Mouse (Mus musculus) forebrain, postnatal 0 days (tissue): ENCODE results near the gene Zdhhc4. TPM values are rescaled to one million over a fixed set of nuclear protein-coding genes. Genes with fewer than 3 reads are reported as not detected.
A peak's percentile ranks its signal among the peaks of the same experiment; 100 is the strongest.

ENCODE experiments used
- ATAC-seq: fragments of 200-750 bp; cut with Nextera tagmentation; 2 replicates; pipeline ENCODE4 v1.8.0; 2017; ENCODE audit warnings: mild to moderate bottlenecking, moderate library complexity
- DNase-seq: peaks from one replicate; pipeline ENCODE4 v3.0.0-alpha.2; 2015
- H3K27ac ChIP-seq: fragments of 300-500 bp; sonication (generic); 2 replicates; pipeline ENCODE4 v1.5.1; 2014; ENCODE audit warnings: low read depth, mild to moderate bottlenecking, antibody characterized with exemption, low read length, moderate library complexity, mixed read lengths
- H3K27me3 ChIP-seq: fragments of 300-500 bp; sonication (generic); 2 replicates; pipeline ENCODE4 v1.6.1; 2014; ENCODE audit warnings: mild to moderate bottlenecking, low read length, mixed read lengths; ENCODE audit not compliant: insufficient read depth
- H3K36me3 ChIP-seq: fragments of 300-500 bp; sonication (generic); 2 replicates; pipeline ENCODE4 v1.6.1; 2014; ENCODE audit warnings: mild to moderate bottlenecking, moderate library complexity; ENCODE audit not compliant: insufficient read depth
- H3K4me1 ChIP-seq: fragments of 300-500 bp; sonication (generic); 2 replicates; pipeline ENCODE4 v1.6.1; 2014; ENCODE audit warnings: antibody characterized with exemption; ENCODE audit not compliant: insufficient read depth
- H3K4me2 ChIP-seq: fragments of 300-500 bp; sonication (generic); 2 replicates; pipeline ENCODE4 v1.6.1; 2014; ENCODE audit warnings: low read depth, mild to moderate bottlenecking, moderate library complexity
- H3K4me3 ChIP-seq: fragments of 300-500 bp; sonication (generic); 2 replicates; pipeline ENCODE4 v1.5.1; 2014; ENCODE audit warnings: low read depth, low read length, mixed read lengths
- H3K9ac ChIP-seq: fragments of 300-500 bp; sonication (generic); 2 replicates; pipeline ENCODE4 v1.6.1; 2014; ENCODE audit warnings: mild to moderate bottlenecking
- H3K9me3 ChIP-seq: fragments of 300-500 bp; sonication (generic); 2 replicates; pipeline ENCODE4 v1.6.1; 2016; ENCODE audit warnings: low read length
- CTCF ChIP-seq: sonication (generic); IDR thresholded peaks from 2 replicates; pipeline ENCODE4 v1.5.1; 2016; ENCODE audit warnings: antibody characterized with exemption, control low read depth, low read depth
- WGBS: fragments of 180-500 bp; shearing (Covaris S2); extraction: QIAGEN DNeasy Blood & Tissue Kit; methylation state at CpG from one replicate; pipeline ENCODE4 v1.1.7; 2014; 5-methylcytosine and 5-hydroxymethylcytosine counted together
- polyA plus RNA-seq: library from polyadenylated mRNA; unstranded; fragments of >200 nt; fragmentation: Nextera tagmentation; extraction: Ambion mirVana; gene quantifications from 2 replicates; pipeline ENCODE4 v1.2.1, GENCODE M21; 2015
- total RNA-seq: library from RNA; depleted of rRNA; stranded (reverse); fragments of >200 nt; gene quantifications from 2 replicates; pipeline ENCODE4 v1.2.3, GENCODE M21; 2014

Gene Zdhhc4
- total and polyA plus RNA-seq, 2 experiments from 2014 or later, result 62.6 to 97.3 TPM

DNA sequence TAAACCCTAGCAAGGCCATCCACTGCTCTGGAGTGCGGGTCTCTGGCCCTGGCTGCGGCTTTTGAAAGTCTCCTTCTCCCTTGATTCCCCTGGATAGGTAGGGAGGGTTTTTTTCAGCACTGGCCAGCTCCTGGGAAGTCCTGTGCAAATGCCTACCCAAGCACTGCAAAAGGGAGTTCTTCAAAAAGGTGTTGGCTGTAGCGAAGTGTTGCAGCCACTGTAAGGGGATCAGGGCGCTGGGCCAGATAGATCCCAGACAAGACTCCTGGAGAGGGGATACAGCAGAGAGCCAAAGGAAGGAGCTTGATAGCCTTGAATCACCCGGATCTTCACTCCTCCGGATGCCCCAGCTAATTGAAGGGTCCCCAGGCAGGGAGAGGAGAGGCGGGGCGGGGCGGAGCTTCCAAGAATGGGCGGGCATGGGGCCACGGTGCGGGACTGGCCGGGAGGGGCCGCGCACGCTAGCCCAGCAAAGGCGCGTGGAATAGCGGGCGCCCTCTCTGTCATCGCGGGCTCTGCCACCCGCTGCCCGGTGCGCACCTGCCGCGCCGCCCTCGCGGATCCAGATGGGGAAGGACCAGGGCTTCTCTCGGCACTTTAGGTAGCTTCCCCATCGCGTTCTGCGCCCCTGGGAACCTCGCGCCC is 40.7 kb upstream of the Zdhhc4 start:
- H3K27ac ChIP-seq, result no peak overlapping the region; the same call in 1 of the 2 replicates
- no peak for TF ChIP-seq CTCF
- H3K36me3 ChIP-seq, result no peaks in the 10 kb centered on the region
- ATAC-seq (peak; percentile 34; the same call in 1 of the 2 replicates), DNase-seq (peak; percentile 14)
- peak overlapping the region; percentile 37 for H3K9ac ChIP-seq
- no peaks in the 10 kb centered on the region for H3K9me3 ChIP-seq
- H3K27me3 ChIP-seq, result peaks cover 46% of the 10 kb centered on the region
- peak overlapping the region; percentile 37 for H3K4me3 ChIP-seq
- H3K4me1 ChIP-seq, result peaks cover 7% of the 10 kb centered on the region
- 2% methylated on average over 31 of the region's 36 CpGs for WGBS
- H3K4me2 ChIP-seq, result peak overlapping the region; percentile 61

DNA sequence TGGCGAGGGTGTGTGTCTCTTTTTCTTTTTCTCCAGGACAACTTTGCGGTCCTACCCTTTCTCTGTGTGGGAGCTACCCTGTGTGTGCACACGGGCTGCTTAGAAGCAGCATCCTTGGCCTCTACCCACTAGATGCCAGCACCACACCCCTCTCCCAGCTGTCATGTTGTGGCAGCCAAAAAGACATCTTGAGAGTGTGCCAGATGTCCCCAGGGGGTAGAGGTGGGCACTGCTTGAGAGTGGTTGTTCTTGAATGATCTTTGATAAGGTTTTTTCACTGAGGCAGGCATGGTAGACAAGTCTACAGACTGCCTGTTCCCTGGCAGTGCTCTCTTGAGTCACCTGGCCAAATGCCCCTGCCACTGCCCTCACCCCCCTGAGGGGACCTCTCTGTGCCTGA is 38.9 kb upstream of the Zdhhc4 start:
- no peaks in the 10 kb centered on the region for H3K36me3 ChIP-seq
- H3K27ac ChIP-seq, result no peak overlapping the region
- TF ChIP-seq CTCF, result no peak
- peaks cover 28% of the 10 kb centered on the region for H3K27me3 ChIP-seq
- no peak overlapping the region for H3K4me2 ChIP-seq
- 59% methylated on average over 3 of the region's 3 CpGs for WGBS
- no peak for ATAC-seq
- peaks cover 10% of the 10 kb centered on the region for H3K4me1 ChIP-seq
- no peaks in the 10 kb centered on the region for H3K9me3 ChIP-seq
- H3K4me3 ChIP-seq, result no peak overlapping the region
- DNase-seq, result peak; percentile 25
- no peak overlapping the region for H3K9ac ChIP-seq

DNA sequence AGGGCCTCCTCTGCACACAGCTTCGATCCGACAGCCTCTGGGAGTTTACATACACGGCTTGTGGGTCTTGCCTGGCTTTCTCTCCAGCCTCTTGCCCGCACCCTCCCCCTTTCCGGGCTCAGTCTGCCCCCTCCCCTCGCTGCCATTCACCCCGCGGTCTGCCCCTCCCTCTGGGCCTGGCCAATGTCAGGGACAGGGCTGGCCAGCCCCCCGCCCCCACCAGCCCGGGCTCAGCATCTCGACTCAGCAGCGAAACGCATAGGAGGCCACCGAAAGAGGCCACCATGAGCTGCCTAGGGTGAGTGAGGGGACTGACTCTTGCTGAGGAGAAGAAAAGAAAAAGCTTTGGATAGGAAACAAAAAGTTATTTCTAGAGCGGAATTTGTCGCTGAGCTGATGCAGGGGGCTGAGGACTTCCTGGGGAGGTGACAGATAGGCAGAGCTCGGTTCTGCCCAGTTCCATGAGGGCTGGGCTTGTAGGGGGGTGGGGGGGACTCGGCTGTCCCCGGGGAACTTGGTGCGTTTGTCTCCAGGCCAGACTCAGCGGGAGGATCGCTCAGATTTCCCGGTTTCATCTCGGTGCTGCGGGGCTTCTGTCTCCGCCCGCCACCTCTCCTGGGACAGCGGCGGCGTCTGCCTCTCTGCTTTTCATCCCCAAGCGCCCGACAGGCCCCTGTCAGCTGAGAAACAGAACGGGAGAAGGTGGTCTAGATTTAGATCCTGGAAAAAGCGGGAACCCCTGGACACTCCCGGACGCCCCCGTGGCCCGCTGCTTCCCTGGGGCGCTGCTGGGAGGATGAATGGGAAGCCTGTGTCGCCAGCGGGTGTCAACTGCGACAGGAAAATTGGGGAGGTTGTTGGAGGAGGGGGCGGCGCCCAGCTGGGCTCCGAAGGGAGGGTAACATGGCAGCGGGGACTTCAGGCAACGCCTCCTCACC is 34.9 kb upstream of the Zdhhc4 start:
- peak overlapping the region; percentile 86 for H3K4me2 ChIP-seq
- under 1% methylated on average over 46 of the region's 47 CpGs for WGBS
- TF ChIP-seq CTCF, result no peak

DNA sequence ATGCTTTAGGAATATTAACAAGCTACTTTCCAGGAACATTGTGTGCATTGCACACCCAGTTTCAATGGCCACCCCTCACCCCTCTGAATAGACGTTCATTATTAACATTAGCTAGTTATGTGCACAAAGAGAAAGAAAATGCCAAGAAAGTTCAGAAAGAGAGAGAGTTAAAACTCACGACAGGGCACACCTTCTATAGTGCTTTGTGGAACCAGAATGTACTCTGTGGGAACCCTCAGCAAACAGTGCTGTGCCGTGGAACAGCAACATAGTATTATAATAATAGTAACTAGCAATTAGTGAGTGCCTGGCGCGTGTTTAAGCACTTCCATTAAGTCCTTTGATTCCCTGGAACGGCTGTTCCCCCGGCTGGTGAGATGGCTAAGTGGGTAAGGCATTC is 32.4 kb upstream of the Zdhhc4 start:
- no peak for TF ChIP-seq CTCF
- 12% methylated on average over 7 of the region's 7 CpGs for WGBS
- Histone ChIP-seq H3K4me2 (no peak overlapping the region), H3K9ac (no peak overlapping the region), H3K27me3 (peaks cover 3% of the 10 kb centered on the region; the same call in 1 of the 2 replicates), H3K27ac (no peak overlapping the region), H3K4me1 (0 out of 2 replicates have a peak, but pooled peaks cover 3% of the 10 kb centered on the region), H3K36me3 (no peaks in the 10 kb centered on the region), H3K9me3 (no peaks in the 10 kb centered on the region), H3K4me3 (no peak overlapping the region)
- peak; percentile 48 for ATAC-seq
- peak; percentile 20 for DNase-seq

More for the DNA sequence above, 34.9 kb upstream of the Zdhhc4 start:
- H3K9me3 ChIP-seq, result no peaks in the 10 kb centered on the region
- H3K4me3 ChIP-seq, result peak overlapping the region; percentile 47
- ATAC-seq (peak; percentile 72), DNase-seq (peak; percentile 56)
- H3K9ac ChIP-seq, result peak overlapping the region; percentile 50
- H3K27me3 ChIP-seq, result peaks cover 2% of the 10 kb centered on the region; the same call in 1 of the 2 replicates
- peak overlapping the region; percentile 29; the same call in 1 of the 2 replicates for H3K27ac ChIP-seq
- H3K36me3 ChIP-seq, result no peaks in the 10 kb centered on the region
- 0 out of 2 replicates have a peak, but pooled peaks cover 3% of the 10 kb centered on the region for H3K4me1 ChIP-seq

DNA sequence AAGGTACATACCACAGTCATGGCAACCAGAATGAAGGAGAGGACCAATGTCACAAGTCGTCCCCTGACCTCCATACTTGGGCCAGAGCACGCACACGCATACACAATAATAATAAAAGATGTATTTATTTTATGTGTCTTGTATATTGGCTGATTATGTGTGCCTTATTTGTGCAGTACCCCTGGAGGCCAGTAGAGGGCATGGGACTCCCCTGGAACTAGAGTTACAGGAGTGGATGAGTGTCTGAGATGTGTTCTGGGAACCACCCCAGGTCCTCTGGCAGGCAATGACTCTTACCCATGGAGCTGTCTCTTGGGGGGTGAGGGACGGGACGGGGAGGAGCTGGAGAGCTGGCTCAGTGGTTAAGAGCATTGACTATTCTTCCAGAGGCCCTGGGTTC is 30.9 kb upstream of the Zdhhc4 start:
- H3K4me3 ChIP-seq, result no peak overlapping the region
- 0 out of 2 replicates have a peak, but pooled peaks cover 3% of the 10 kb centered on the region for H3K4me1 ChIP-seq
- peaks cover 3% of the 10 kb centered on the region; the same call in 1 of the 2 replicates for H3K27me3 ChIP-seq
- H3K4me2 ChIP-seq, result no peak overlapping the region
- peak; percentile 63 for TF ChIP-seq CTCF
- WGBS, result 59% methylated on average over 5 of the region's 5 CpGs
- H3K9ac ChIP-seq, result no peak overlapping the region
- no peak overlapping the region for H3K27ac ChIP-seq
- H3K9me3 ChIP-seq, result no peaks in the 10 kb centered on the region
- H3K36me3 ChIP-seq, result no peaks in the 10 kb centered on the region
- ATAC-seq (no peak), DNase-seq (no peak)

DNA sequence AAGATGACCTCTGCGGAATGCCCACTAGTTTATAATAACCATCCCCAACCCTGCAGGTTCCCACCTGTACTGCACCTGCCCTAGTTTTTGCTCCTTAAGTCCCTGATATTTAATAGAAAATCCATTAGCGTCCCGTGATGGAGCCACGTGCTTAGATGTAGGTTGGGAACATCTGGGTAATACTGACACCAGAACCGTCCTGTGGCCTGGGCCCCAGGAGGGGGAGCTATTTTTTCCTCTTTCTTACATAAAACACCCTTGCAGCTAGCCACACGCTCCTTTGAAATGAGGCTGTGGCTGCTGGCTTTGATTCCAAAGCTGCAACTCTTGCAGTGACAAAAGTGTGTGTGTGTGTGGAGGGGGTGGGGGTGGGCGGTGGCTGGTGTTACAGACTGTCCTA is 30.2 kb upstream of the Zdhhc4 start:
- WGBS, result 38% methylated on average over 7 of the region's 7 CpGs
- H3K4me3 ChIP-seq, result no peak overlapping the region
- ATAC-seq (no peak), DNase-seq (no peak)
- no peak for TF ChIP-seq CTCF
- H3K4me2 ChIP-seq, result no peak overlapping the region
- peaks cover 3% of the 10 kb centered on the region; the same call in 1 of the 2 replicates for H3K27me3 ChIP-seq
- no peaks in the 10 kb centered on the region for H3K9me3 ChIP-seq
- H3K27ac ChIP-seq, result no peak overlapping the region
- no peak overlapping the region for H3K9ac ChIP-seq
- 0 out of 2 replicates have a peak, but pooled peaks cover 3% of the 10 kb centered on the region for H3K4me1 ChIP-seq
- no peaks in the 10 kb centered on the region for H3K36me3 ChIP-seq
